Mouse (Mus musculus) lung, adult 2 months (tissue): ENCODE results near the gene Il11ra1. TPM values are rescaled to one million over a fixed set of nuclear protein-coding genes. Genes with fewer than 3 reads are reported as not detected.
"Not testable (repeated sequence)": the region's sequence is repeated elsewhere in the genome, so short reads cannot be mapped to it uniquely, and the experiment has no call there.

Experiments used
- DNase-seq: peaks from one replicate; pipeline ENCODE4 v3.0.0; 2022
- H3K4me1 ChIP-seq: fragments of 200-500 bp; 2 replicates; pipeline ENCODE4 v1.6.1; 2011; ENCODE audit warnings: low read length; ENCODE audit not compliant: control insufficient read depth, insufficient read depth
- H3K4me3 ChIP-seq: fragments of 200-500 bp; replicated peaks from 2 replicates; pipeline ENCODE3; 2011; ENCODE audit warnings: low read depth, mild to moderate bottlenecking, control low read depth, low read length; ENCODE audit errors: extremely low read depth
- CTCF ChIP-seq: fragments of 200-500 bp; IDR thresholded peaks from 2 replicates; pipeline ENCODE4 v1.5.1; 2011; ENCODE audit warnings: mild to moderate bottlenecking, low read length, control low read depth; ENCODE audit not compliant: insufficient read depth
- POLR2A ChIP-seq: fragments of 200-500 bp; IDR thresholded peaks from 2 replicates; pipeline ENCODE4 v1.6.1; 2011; ENCODE audit warnings: low read depth, mild to moderate bottlenecking, control low read depth, low read length, borderline replicate concordance; ENCODE audit errors: extremely low read depth
- WGBS: fragments of 180-500 bp; shearing (Covaris S2); methylation state at CpG from one replicate; pipeline ENCODE4 v1.1.7; 2018; 5-methylcytosine and 5-hydroxymethylcytosine counted together
- polyA plus RNA-seq: library from polyadenylated mRNA; depleted of rRNA; stranded (reverse); fragments of >200 nt; gene quantifications from 2 replicates; pipeline ENCODE4 v1.2.3, GENCODE M21; 2012

Il11ra1 gene
- polyA plus RNA-seq, 1 experiment = 109 TPM

- TF ChIP-seq CTCF = no peak
- no peak for TF ChIP-seq POLR2A
- 54% methylated on average over 13 of the region's 13 CpGs for WGBS
- no peak for DNase-seq
- H3K4me3 ChIP-seq = no peak overlapping the region
- no peaks in the 10 kb centered on the region for H3K4me1 ChIP-seq
Measured at GRCm38 (mm10) chr4:41677006-41677629, 22.7 kb upstream of the Il11ra1 start.

GRCm38 (mm10) chr4:41678863-41679262, 20.9 kb upstream of the Il11ra1 start:
- Histone ChIP-seq H3K4me3 (no peak overlapping the region), H3K4me1 (no peaks in the 10 kb centered on the region)
- DNase-seq = no peak
- TF ChIP-seq CTCF = no peak
- WGBS = 64% methylated on average over 6 of the region's 6 CpGs

- Histone ChIP-seq H3K4me1 (no peaks in the 10 kb centered on the region), H3K4me3 (no peak overlapping the region)
- no peak for TF ChIP-seq POLR2A
- no peak for TF ChIP-seq CTCF
- no peak for DNase-seq
- WGBS = 44% methylated on average over 2 of the region's 2 CpGs
Measured at GRCm38 (mm10) chr4:41679291-41679690, 20.5 kb upstream of the Il11ra1 start.

GRCm38 (mm10) chr4:41681176-41681575, 18.6 kb upstream of the Il11ra1 start:
- no peak for DNase-seq
- TF ChIP-seq CTCF (no peak), POLR2A (no peak)
- no peak overlapping the region for H3K4me3 ChIP-seq
- no peaks in the 10 kb centered on the region for H3K4me1 ChIP-seq
- WGBS = 58% methylated on average over 4 of the region's 4 CpGs

GRCm38 (mm10) chr4:41681947-41682346, 17.8 kb upstream of the Il11ra1 start:
- WGBS = 75% methylated on average over 10 of the region's 10 CpGs
- no peak overlapping the region for H3K4me3 ChIP-seq
- DNase-seq = no peak
- no peak for TF ChIP-seq POLR2A
- no peak for TF ChIP-seq CTCF
- H3K4me1 ChIP-seq = no peaks in the 10 kb centered on the region

- Histone ChIP-seq H3K4me1 (no peaks in the 10 kb centered on the region), H3K4me3 (no peak overlapping the region)
- 47% methylated on average over 6 of the region's 6 CpGs for WGBS
- TF ChIP-seq CTCF = no peak
- no peak for TF ChIP-seq POLR2A
- DNase-seq = no peak
Measured at GRCm38 (mm10) chr4:41682789-41683188, 17.0 kb upstream of the Il11ra1 start.

- H3K4me3 ChIP-seq, H3K4me1 ChIP-seq, DNase-seq: not testable (repeated sequence)
- WGBS = 3% methylated on average over 5 of the region's 27 CpGs
Measured at GRCm38 (mm10) chr4:41683303-41683702, 16.5 kb upstream of the Il11ra1 start.

- not testable (repeated sequence) for DNase-seq, H3K4me3 ChIP-seq, H3K4me1 ChIP-seq
- 17% methylated on average over 27 of the region's 27 CpGs for WGBS
Measured at GRCm38 (mm10) chr4:41684131-41684930, 15.5 kb upstream of the Il11ra1 start.

- 6% methylated on average over 14 of the region's 14 CpGs for WGBS
- H3K4me1 ChIP-seq, H3K4me3 ChIP-seq, DNase-seq: not testable (repeated sequence)
Measured at GRCm38 (mm10) chr4:41684931-41685453, 14.8 kb upstream of the Il11ra1 start.

GRCm38 (mm10) chr4:41685882-41686492, 13.8 kb upstream of the Il11ra1 start:
- H3K4me3 ChIP-seq, DNase-seq, H3K4me1 ChIP-seq: not testable (repeated sequence)
- 72% methylated on average over 10 of the region's 10 CpGs for whole genome bisulfite sequencing

- 67% methylated on average over 1 of the region's 1 CpGs for WGBS
- not testable (repeated sequence) for H3K4me3 ChIP-seq, DNase-seq, H3K4me1 ChIP-seq
Measured at GRCm38 (mm10) chr4:41688562-41688961, 11.2 kb upstream of the Il11ra1 start.

GRCm38 (mm10) chr4:41690014-41690413, 9.8 kb upstream of the Il11ra1 start:
- WGBS = no CpG with 5 or more reads among the region's 4 CpGs
- DNase-seq, H3K4me1 ChIP-seq, H3K4me3 ChIP-seq: not testable (repeated sequence)

- DNase-seq, H3K4me1 ChIP-seq, H3K4me3 ChIP-seq: not testable (repeated sequence)
- 26% methylated on average over 4 of the region's 4 CpGs for WGBS
Measured at GRCm38 (mm10) chr4:41693511-41693910, 6.3 kb upstream of the Il11ra1 start.

- not testable (repeated sequence) for H3K4me3 ChIP-seq, DNase-seq, H3K4me1 ChIP-seq
- WGBS = 6% methylated on average over 17 of the region's 38 CpGs
Measured at GRCm38 (mm10) chr4:41695800-41696199, 4.0 kb upstream of the Il11ra1 start.
